Mouse (Mus musculus) lung, embryonic 16.5 days (tissue): ENCODE data around the gene Asxl2. TPM values are rescaled to one million over a fixed set of nuclear protein-coding genes. Genes with fewer than 3 reads are reported as not detected.
"Not testable (repeated sequence)": the region's sequence is repeated elsewhere in the genome, so short reads cannot be mapped to it uniquely, and the experiment has no call there.

Experiments used
- ATAC-seq: fragments of 200-750 bp; cut with Nextera tagmentation; 2 replicates; pipeline ENCODE4 v1.8.0; 2017; ENCODE audit warnings: low read depth, mild to moderate bottlenecking, moderate library complexity
- H3K27ac ChIP-seq: fragments of 300-500 bp; sonication (generic); 2 replicates; pipeline ENCODE4 v1.5.1; 2014; ENCODE audit warnings: mild to moderate bottlenecking, control low read depth, low read length
- H3K27me3 ChIP-seq: fragments of 300-500 bp; sonication (generic); 2 replicates; pipeline ENCODE4 v1.6.1; 2014; ENCODE audit warnings: low read depth, low read length, mixed read lengths; ENCODE audit not compliant: control insufficient read depth, insufficient read depth
- H3K36me3 ChIP-seq: fragments of 300-500 bp; sonication (generic); 2 replicates; pipeline ENCODE4 v1.6.1; 2014; ENCODE audit warnings: low read length; ENCODE audit not compliant: control insufficient read depth, insufficient read depth
- H3K4me1 ChIP-seq: fragments of 300-500 bp; sonication (generic); replicated peaks from 2 replicates; pipeline ENCODE4 v1.6.1; 2014; ENCODE audit warnings: low read length, mixed read lengths; ENCODE audit not compliant: control insufficient read depth, insufficient read depth
- H3K4me2 ChIP-seq: fragments of 300-500 bp; sonication (generic); 2 replicates; pipeline ENCODE4 v1.6.1; 2014; ENCODE audit warnings: low read depth, low read length, control low read depth
- H3K4me3 ChIP-seq: fragments of 300-500 bp; sonication (generic); 2 replicates; pipeline ENCODE4 v1.5.1; 2014; ENCODE audit warnings: mild to moderate bottlenecking, low read length, control low read depth
- H3K9ac ChIP-seq: fragments of 300-500 bp; sonication (generic); 2 replicates; pipeline ENCODE4 v1.6.1; 2014; ENCODE audit warnings: low read length, control low read depth
- H3K9me3 ChIP-seq: fragments of 300-500 bp; sonication (generic); 2 replicates; pipeline ENCODE4 v1.6.1; 2016; ENCODE audit warnings: low read length; ENCODE audit not compliant: control insufficient read depth
- WGBS: fragments of 180-500 bp; shearing (Covaris S2); extraction: QIAGEN DNeasy Blood & Tissue Kit; methylation state at CpG from one replicate; pipeline ENCODE4 v1.1.7; 2014; 5-methylcytosine and 5-hydroxymethylcytosine counted together
- polyA plus RNA-seq: library from polyadenylated mRNA; unstranded; fragments of >200 nt; fragmentation: Nextera tagmentation; extraction: Ambion mirVana; gene quantifications from 2 replicates; pipeline ENCODE4 v1.2.1, GENCODE M21; 2015

Asxl2 gene
- polyA plus RNA-seq, 1 experiment from 2014 or later, result 19.4 TPM

DNA sequence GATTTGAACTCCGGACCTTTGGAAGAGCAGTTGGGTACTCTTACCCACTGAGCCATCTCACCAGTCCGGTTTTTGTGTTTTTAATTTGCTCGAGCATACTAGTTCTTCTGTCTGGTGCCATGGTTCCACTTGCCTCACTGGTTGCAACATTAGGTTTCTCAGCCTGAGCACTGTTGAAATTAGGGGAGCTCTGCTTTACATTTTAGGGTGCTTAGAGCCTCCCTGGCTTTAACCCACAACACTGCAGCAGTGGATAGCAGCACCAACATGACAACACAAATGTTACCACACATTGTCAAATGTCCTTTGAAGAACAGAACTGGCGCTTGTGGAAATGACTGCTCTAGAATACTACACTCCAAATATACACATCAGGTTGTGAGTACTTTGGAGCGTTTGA lies 98.9 kb downstream of the Asxl2 start:
- H3K9ac ChIP-seq, result no peak overlapping the region
- H3K4me1 ChIP-seq, result no peaks in the 10 kb centered on the region
- H3K27ac ChIP-seq, result no peak overlapping the region
- no peaks in the 10 kb centered on the region for H3K36me3 ChIP-seq
- H3K27me3 ChIP-seq, result no peaks in the 10 kb centered on the region
- no peaks in the 10 kb centered on the region for H3K9me3 ChIP-seq
- WGBS, result 82% methylated on average over 5 of the region's 5 CpGs
- no peak overlapping the region for H3K4me2 ChIP-seq
- H3K4me3 ChIP-seq, result no peak overlapping the region
- no peak for ATAC-seq

DNA sequence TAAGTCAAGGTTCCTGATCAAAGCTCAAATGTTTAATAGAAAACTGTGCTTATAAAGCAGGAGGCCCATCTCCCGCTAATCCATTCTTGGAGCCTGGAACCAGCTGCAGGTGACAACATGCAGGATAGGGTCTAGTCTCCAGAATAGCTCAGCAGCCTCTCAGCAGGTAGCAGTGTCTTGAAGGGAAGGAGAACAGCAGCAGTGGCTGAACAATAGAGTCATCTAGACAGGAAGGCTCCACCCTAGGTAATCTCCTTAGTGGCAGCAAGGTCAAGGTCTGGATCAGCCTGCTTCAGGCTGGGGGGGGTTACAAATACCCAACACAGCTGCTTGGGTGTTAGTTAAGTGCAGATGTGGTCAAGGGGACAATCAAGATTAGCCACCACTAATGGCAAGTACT lies 108.8 kb downstream of the Asxl2 start:
- H3K4me1 ChIP-seq, H3K27ac ChIP-seq, H3K36me3 ChIP-seq, H3K4me2 ChIP-seq, H3K27me3 ChIP-seq, H3K9ac ChIP-seq, H3K4me3 ChIP-seq, ATAC-seq, H3K9me3 ChIP-seq: not testable (repeated sequence)
- WGBS, result 96% methylated on average over 1 of the region's 1 CpGs

DNA sequence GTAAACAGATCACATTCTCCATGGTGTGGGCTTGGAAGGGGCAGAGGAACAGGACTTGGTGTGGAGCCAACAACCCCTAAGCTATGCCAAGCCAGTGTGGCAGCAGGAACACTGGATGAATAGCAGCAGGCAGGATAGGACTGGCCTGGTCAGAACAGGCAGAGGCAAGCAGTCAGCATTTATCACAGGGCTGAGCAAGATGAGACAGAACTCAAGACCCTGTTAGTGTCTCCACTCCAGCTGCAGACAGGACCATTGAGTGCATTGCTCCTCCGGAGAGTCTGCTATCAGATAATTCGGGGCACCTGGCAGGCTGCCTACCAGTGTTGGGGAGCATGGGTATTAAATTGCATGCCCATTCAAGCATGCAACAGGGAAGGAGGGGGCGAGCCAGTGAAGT lies 111.0 kb downstream of the Asxl2 start:
- no peak overlapping the region for H3K9ac ChIP-seq
- H3K27me3 ChIP-seq, result no peaks in the 10 kb centered on the region
- H3K9me3 ChIP-seq, result no peaks in the 10 kb centered on the region
- no peaks in the 10 kb centered on the region for H3K36me3 ChIP-seq
- H3K4me2 ChIP-seq, result no peak overlapping the region
- H3K27ac ChIP-seq, result no peak overlapping the region
- H3K4me1 ChIP-seq, result no peaks in the 10 kb centered on the region
- no peak overlapping the region for H3K4me3 ChIP-seq
- WGBS, result 53% methylated on average over 3 of the region's 3 CpGs
- ATAC-seq, result no peak

DNA sequence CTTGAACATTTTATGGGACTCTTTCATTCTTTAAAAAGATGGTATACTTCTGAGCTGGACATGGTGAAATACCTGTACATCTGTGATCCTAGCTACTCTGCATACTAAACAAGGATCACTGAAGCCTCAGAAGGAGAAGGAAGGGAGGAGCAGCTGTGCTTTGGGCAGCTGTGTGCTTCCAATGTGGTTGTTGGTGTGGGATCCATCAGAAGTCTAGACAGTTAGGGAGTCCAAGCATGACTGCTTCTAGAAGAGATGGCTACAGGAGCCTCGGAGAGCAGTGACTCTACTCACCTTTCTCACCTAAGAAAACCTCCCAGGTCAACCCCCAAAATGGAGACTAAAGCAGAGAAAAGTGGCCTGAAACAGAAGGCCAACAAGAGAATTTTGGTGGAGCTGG lies 111.4 kb downstream of the Asxl2 start:
- H3K27me3 ChIP-seq, result no peaks in the 10 kb centered on the region
- no peak overlapping the region for H3K9ac ChIP-seq
- H3K4me3 ChIP-seq, result no peak overlapping the region
- H3K27ac ChIP-seq, result no peak overlapping the region
- H3K4me2 ChIP-seq, result no peak overlapping the region
- H3K36me3 ChIP-seq, result no peaks in the 10 kb centered on the region
- WGBS, result 85% methylated on average over 1 of the region's 1 CpGs
- ATAC-seq, result no peak
- H3K9me3 ChIP-seq, result no peaks in the 10 kb centered on the region
- no peaks in the 10 kb centered on the region for H3K4me1 ChIP-seq

DNA sequence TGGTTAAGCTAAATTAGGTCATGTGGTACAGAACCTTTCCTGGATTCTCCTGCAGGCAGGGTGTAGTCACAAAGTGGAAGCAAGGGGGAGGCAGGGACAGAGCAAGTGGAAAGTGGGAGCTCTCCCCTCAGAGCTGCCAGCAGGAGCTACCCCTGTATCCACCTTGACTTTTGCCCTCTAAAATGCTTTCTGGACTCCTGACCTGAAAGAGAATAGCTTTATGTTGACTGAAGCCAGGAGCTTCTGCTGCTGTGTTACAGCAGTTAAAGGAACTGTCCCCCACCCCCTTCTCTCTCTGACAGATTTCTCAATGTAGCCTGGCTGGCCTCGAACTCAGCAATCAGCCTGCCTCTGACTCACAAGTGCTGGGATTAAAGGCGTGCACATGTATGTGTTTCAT lies 112.9 kb downstream of the Asxl2 start:
- no peaks in the 10 kb centered on the region for H3K4me1 ChIP-seq
- no peak overlapping the region for H3K27ac ChIP-seq
- no peaks in the 10 kb centered on the region for H3K36me3 ChIP-seq
- no peak overlapping the region for H3K4me3 ChIP-seq
- no peaks in the 10 kb centered on the region for H3K27me3 ChIP-seq
- WGBS, result 68% methylated on average over 2 of the region's 2 CpGs
- H3K9ac ChIP-seq, result no peak overlapping the region
- no peak for ATAC-seq
- no peaks in the 10 kb centered on the region for H3K9me3 ChIP-seq
- H3K4me2 ChIP-seq, result no peak overlapping the region

DNA sequence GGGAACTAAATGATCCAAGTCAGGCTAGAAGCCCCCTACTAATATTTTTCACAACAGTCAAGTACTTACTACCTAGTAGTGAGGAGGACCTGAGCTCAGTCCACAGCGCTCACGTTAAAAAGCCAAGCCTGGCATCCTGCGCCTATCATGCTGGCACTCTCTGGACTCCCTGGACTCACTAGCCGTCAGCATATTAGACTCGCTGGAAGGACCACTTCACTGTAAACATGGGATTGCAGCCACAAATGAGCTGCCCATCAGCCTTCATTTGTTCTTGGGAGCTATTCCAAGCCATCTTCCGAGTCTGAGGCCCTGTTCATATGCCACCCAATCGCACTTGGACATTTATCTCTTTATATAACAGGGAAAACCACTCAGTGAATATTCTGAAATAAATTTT lies 114.2 kb downstream of the Asxl2 start:
- Histone ChIP-seq H3K27ac (no peak overlapping the region), H3K9ac (no peak overlapping the region), H3K9me3 (no peaks in the 10 kb centered on the region), H3K27me3 (no peaks in the 10 kb centered on the region), H3K4me3 (no peak overlapping the region), H3K4me1 (no peaks in the 10 kb centered on the region), H3K4me2 (no peak overlapping the region), H3K36me3 (no peaks in the 10 kb centered on the region)
- ATAC-seq, result no peak
- 86% methylated on average over 7 of the region's 7 CpGs for WGBS

DNA sequence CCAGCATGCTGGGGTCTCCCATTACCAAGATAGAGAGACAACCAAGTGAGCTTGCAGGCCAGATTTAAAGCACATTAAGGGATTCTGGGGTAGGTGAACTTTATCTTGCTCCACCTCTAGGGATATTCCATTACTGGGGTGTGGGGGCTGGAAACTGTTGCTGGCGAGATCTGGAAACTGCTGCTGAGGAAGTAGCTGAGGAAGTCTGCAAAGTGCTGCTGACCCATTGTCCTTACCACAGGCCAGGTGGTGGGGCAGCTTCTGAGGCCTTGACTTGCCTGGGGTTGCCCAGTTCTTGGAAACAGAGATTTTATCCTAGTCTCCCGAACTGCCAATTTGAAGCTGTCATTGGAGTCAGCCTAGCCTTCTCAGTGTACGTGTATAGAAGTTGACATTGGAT lies 118.8 kb downstream of the Asxl2 start:
- no peaks in the 10 kb centered on the region for H3K9me3 ChIP-seq
- ATAC-seq, result no peak
- WGBS, result 72% methylated on average over 3 of the region's 3 CpGs

DNA sequence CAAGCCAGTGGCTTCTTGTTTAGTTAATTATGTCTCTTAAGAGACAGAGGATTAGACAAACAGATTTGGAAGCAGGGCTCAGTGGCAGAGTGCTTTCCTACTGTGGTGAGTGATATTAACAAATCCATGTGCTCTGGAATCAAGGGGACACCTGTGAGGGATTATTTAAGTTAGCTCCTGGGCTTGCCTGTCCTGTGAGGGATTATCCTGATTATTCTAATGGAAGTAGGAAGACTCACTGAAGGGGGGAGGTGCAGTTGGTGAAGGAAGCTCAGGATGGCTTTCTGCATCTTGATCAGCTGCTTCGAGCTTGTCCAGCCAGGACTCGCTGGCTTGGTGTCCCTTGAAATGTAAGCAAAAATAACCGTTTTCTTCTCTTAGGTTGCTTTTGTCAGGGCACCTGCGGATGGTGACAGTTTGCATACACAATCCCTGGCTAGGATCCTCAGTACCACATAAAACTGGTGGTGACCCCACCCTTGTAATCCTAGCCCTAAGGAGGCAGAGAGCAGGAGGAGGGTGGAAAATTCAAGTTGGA lies 119.5 kb downstream of the Asxl2 start:
- Histone ChIP-seq H3K4me1 (no peaks in the 10 kb centered on the region; the same call in 1 of the 2 replicates), H3K9ac (no peak overlapping the region), H3K27me3 (no peaks in the 10 kb centered on the region), H3K36me3 (no peaks in the 10 kb centered on the region), H3K27ac (no peak overlapping the region), H3K4me3 (no peak overlapping the region), H3K9me3 (no peaks in the 10 kb centered on the region), H3K4me2 (no peak overlapping the region)
- no peak for ATAC-seq
- WGBS, result 38% methylated on average over 4 of the region's 4 CpGs

More for the DNA sequence above, 118.8 kb downstream of the Asxl2 start:
- Histone ChIP-seq H3K27me3 (no peaks in the 10 kb centered on the region), H3K27ac (no peak overlapping the region), H3K4me3 (no peak overlapping the region), H3K9ac (no peak overlapping the region), H3K4me1 (no peaks in the 10 kb centered on the region; the same call in 1 of the 2 replicates), H3K4me2 (no peak overlapping the region), H3K36me3 (no peaks in the 10 kb centered on the region)

DNA sequence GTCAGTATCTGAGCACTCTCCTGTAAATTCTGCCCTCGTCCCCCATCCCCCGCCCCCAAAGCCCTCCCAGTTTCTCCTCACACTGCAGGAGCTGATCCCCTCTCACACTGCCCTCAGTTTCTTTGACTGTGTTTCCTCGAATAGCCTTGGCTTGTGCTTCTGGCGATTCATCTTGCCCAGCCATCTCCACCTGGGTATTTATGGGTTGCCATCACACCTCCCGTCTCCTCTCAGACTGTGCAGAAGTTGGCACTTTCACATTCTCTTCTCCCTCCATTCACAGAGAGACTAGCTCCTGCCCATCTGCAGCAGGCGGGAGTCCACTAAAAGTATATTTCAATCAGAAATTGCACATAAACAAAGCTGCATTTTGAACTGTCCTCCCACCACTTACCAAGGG lies 120.1 kb downstream of the Asxl2 start:
- Histone ChIP-seq H3K36me3 (no peaks in the 10 kb centered on the region), H3K4me3 (no peak overlapping the region), H3K27me3 (no peaks in the 10 kb centered on the region), H3K27ac (no peak overlapping the region), H3K4me1 (no peaks in the 10 kb centered on the region; the same call in 1 of the 2 replicates), H3K9ac (no peak overlapping the region), H3K4me2 (no peak overlapping the region), H3K9me3 (no peaks in the 10 kb centered on the region)
- ATAC-seq, result no peak
- 42% methylated on average over 6 of the region's 6 CpGs for WGBS

DNA sequence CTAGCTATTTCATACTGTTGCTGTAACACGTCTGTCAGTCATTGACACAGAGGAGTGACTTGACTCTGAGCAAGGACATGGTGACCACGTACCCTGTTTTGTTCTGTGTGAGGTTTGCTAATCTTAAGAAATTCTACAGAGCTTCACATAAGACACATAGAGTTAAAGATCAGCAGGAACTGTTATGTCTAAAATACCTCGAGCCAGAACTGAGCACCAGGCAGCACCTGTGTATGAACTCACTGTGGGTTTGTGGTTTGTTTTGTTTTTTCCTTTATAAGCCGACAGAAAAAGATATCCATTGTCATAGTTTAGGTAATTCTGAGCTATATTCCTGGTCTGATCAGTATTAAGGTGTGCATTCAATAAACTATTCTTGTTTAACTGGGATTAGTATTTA lies 120.8 kb downstream of the Asxl2 start:
- ATAC-seq, result no peak
- H3K27me3 ChIP-seq, result no peaks in the 10 kb centered on the region
- H3K27ac ChIP-seq, result no peak overlapping the region
- H3K4me3 ChIP-seq, result no peak overlapping the region
- no peaks in the 10 kb centered on the region for H3K9me3 ChIP-seq
- no peak overlapping the region for H3K4me2 ChIP-seq
- H3K9ac ChIP-seq, result no peak overlapping the region
- no peaks in the 10 kb centered on the region; the same call in 1 of the 2 replicates for H3K4me1 ChIP-seq
- WGBS, result 49% methylated on average over 4 of the region's 4 CpGs
- no peaks in the 10 kb centered on the region for H3K36me3 ChIP-seq
